Mouse (Mus musculus): ENCODE results near the gene Wwox.

DNA sequence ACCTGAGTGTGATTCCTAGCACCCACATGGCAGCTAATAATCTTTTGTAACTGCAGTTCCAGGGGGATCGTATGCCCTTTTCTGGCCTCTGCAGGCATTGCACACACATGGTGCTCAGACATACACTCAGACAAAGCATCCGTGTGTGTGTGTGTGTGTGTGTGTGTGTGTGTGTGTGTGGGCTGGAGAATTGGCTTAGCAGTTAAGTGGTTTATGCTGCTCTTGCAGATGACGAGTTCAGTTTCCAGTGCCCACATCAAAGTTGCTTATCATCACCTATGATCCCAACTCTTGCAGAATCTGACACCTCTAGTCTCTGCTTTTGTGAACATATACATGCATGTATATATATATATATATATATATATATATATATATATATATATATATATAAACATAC lies 448.9 kb downstream of the Wwox start:
- no peak for TF ChIP-seq CTCF (IDR thresholded peaks at IDR 0.05; ENCODE audit: low read depth, low read length)
- no peak for TF ChIP-seq POLR2A (IDR thresholded peaks at IDR 0.05; ENCODE audit: insufficient read depth, low read length)
- TF ChIP-seq EP300 (IDR thresholded peaks at IDR 0.05; ENCODE audit: insufficient read depth, low read depth, low read length), result no peak

Data from ES-Bruce4 (cell line).